Mouse (Mus musculus) left cerebral cortex, postnatal 14 days (tissue): ENCODE measurements around the gene Map4k2. TPM values are rescaled to one million over a fixed set of nuclear protein-coding genes. Genes with fewer than 3 reads are reported as not detected.

Experiments
- DNase-seq, 2 experiments: peaks; one replicate each; pipeline ENCODE4 v3.0.0; 2021 to 2022; ENCODE audit warnings: low spot score in 2 of 2, mixed read lengths in 1 of 2
- intact Hi-C: fragments of 180-260 bp; cut with DNase I; formaldehyde crosslinking; loops from one replicate; pipeline ENCODE4 v1.15.1; 2025
- total RNA-seq, 2 experiments: library from RNA; stranded (reverse); gene quantifications; 2 replicates each; pipeline ENCODE4 v1.2.3; 2021

Gene Map4k2
- total RNA-seq, 2 experiments from 2014 or later = 60.0 to 75.9 TPM

GRCm38 (mm10) chr19:6339890-6340504 is 938 bp upstream of the Map4k2 start:
- intact Hi-C loops = loop anchor here (10.0 kb wide), 1 partner anchor 255 kb away; the partner anchor contains the start of genes Cdca5, Gm28374, Tmem262 and Zfpl1
- no peak for DNase-seq

DNA sequence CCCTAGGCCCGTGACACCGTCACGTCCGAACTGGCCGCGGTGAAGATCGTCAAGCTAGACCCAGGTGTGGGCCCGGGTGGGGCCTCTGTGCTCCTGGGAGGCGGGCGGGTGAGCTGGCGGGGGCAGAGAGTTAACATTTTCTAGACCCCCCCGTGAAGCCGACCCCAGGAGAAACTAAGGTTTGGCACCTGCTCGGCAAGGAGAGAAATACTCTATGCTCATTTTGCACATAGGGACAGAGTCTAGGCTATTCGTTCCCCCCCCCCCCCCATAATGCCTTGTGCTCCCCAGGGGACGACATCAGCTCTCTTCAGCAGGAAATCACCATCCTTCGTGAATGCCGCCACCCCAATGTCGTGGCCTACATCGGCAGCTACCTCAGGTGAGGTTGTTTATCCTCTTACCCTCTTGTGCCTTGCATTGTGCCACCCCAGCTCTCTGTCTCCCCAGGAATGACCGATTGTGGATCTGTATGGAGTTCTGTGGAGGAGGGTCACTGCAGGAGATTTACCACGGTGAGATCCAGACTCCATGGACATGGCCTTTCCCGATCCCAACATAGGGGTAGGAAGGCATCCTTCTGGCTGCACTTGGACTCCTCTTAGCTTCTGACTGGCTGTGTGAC is 630 bp downstream of the Map4k2 start:
- intact Hi-C loops = no loop called here
- DNase-seq = no peak

DNA sequence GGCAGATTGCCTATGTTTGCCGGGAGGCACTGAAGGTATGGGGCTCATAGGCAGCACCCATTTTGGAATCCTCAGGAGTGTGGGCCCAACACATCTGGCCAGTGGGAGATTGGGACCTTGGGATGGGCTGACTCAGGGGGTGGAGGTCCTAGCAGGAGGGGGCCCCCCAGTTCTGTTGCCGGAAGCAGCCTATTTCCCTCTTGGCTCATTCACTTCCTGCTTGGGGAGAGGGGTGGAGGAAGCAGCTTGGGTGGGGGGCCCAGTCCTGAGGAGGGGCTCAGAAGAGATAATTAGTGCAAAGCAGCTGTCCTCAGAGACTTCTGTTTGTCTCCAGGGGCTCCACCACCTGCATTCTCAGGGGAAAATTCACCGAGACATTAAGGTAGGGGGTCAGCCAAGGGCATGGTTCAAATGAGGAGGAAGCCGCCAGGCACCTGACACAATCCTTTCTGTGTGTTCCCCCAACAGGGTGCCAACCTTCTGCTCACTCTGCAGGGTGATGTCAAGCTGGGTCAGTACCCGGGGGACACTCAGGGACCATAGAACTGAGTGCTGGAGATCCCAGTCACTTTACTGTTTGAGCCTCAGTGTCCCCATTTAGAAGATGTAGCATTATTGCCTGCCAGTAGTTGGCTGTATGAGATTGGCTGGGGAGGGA is 1.5 kb downstream of the Map4k2 start:
- intact Hi-C loops = no loop called here
- no peak for DNase-seq

DNA sequence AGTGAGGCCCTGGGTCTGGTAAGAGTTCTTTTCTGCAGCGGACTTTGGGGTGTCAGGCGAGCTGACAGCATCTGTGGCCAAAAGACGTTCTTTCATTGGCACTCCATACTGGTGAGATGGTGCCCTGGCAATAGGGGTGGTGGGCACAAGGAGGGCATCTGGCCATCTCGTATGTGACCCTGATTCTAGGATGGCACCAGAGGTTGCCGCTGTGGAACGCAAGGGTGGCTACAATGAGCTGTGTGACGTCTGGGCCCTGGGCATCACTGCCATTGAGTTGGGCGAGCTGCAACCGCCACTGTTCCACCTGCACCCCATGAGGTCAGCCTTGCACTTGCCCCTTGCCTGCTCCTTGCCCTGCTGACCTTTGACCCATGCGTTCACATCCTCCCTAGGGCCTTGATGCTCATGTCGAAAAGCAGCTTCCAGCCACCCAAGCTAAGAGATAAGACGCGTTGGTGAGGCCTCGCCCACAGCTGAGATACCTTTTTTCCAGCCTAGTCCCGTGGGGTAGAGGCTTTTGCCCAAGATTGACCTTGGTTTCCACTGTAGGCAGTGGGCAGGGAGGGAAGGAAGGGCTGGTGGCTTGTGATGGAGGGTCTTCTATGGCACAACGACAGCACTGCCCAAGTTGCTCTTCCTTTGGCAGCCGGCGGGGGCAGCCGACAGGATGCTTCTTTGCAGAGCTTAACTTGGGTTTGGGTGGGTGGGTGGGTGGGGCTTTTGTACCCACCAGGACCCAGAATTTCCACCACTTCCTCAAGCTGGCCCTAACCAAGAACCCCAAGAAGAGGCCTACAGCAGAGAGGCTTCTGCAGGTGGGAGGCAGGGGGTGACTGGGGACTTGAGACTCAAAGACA is 2.4 kb downstream of the Map4k2 start:
- intact Hi-C loops = no loop called here
- DNase-seq = no peak

GRCm38 (mm10) chr19:6343996-6344395 is 3.1 kb downstream of the Map4k2 start:
- intact Hi-C loops = no loop called here
- no peak for DNase-seq

GRCm38 (mm10) chr19:6346023-6346422 is 5.1 kb downstream of the Map4k2 start:
- intact Hi-C loops = no loop called here
- DNase-seq = no peak

DNA sequence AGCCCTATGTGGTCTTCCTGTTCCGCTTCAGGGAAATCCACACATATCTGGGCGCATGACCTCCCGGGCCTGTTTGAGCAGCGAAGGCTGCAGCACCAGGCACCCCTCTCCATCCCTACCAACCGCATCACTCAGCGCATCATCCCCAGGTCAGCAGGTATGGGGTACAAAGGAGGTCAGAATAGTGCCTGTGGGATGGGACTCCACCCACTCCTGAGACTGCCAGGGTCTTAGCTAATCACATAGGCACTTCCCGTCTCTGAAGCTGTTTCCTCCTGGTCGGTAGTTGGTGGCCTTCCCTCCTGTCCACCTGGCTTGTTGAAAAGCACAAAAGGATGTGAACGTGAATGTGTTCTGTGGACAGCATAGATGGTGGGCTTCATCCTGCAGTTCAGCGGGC is 5.7 kb downstream of the Map4k2 start:
- no peak for DNase-seq
- intact Hi-C loops = no loop called here

DNA sequence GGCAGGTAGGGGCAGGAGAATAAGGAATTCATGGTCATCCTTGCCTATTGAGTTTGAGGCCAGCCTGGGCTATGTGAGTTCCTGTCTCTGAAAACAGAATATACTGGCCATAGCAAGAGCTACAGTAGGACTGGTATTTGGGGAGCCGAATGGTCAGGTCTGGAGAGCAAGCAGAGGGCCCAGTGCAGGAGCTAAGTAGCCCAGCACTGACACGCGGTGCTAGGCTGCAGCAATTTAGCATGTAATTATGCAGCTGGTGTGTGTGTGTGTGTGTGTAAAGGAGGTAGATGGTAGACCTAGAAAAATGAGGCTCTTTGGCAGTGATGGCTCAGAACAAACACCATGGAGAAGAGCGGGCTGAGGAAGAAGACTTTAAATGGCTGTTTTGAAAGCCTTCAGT is 6.7 kb downstream of the Map4k2 start:
- no peak for DNase-seq
- intact Hi-C loops = no loop called here

DNA sequence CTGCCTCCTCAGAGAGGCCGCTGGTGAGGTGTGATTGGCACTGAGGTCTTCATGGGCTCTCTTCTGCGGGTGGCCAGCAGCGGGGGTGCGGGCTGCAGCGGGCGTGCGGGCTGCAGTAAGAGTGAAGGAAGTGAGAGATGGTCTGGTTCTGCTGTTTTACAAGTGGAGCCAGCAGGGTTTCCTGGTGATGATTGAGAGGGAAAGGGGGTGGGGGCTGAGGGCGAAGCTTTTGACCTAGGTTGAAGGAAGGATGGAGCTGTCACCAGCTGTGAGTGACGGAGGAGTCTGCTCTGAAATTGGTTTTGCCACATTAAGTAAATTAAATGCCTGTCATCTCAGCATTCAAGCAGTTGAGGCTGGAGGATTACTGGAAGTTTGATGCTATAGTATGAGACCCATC is 7.8 kb downstream of the Map4k2 start:
- no peak for DNase-seq
- intact Hi-C loops = no loop called here

DNA sequence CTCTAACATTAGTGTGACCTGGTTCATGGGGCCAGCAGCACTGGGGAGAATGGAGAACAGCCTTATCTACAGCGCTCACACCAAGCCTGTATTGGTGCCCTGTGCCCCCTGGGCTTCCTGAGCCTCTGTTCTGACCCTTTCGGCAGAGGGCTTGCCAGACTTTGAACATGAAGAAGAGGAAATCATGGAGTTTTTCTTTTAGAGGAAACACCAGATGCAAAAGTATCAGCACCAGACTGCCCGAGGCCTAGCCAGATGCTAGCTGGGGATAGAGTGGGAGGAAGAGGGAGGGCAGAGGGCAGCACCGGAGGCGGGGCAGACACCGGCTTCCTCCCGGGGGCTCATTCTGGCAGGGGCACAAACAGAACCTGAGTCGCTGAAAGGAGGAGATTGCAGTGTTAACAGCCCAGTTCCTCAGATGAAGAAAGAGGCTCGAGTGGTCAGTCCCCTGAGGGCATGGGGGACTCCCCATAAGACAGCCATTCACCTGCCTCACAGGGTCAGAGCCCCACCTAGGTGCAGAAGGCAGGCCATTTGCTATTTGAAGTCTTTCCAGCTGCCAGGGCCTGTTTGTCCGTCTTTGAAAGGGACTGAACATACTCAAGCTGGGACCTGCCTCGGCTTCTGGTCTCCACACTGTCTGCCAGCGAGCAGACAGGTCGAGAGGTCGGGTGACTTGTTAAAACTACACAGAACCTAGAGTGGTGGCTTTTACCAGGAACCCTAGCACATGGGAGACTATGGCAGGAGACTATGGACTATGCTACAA is 8.5 kb downstream of the Map4k2 start:
- intact Hi-C loops = no loop called here
- DNase-seq = no peak

GRCm38 (mm10) chr19:6351431-6352106 is 10.6 kb downstream of the Map4k2 start:
- no peak for DNase-seq
- intact Hi-C loops = no loop called here

- intact Hi-C loops = no loop called here
- no peak for DNase-seq
Observed at GRCm38 (mm10) chr19:6352107-6352505, 11.2 kb downstream of the Map4k2 start.

DNA sequence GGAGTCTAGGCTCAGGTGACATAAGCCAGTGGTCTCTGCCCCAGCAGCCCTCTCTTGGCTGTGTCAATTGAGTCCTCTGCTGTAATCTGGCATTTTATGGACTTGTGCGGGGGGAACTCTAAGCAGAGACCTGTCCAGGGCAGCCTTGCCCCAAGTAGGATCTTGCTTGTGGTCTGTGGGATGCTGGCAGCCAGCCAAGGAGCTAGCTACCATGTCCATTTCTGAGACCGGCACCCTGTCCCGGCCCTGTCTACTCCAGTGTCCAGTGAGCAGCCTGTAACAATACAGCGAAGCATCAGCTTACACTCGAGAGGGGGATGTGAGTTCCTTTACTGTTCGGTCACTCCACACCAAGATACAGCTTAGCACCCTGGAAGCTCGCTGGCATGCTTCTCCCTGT is 13.1 kb downstream of the Map4k2 start:
- intact Hi-C loops = no loop called here
- no peak for DNase-seq

GRCm38 (mm10) chr19:6361291-6361690 is 20.4 kb downstream of the Map4k2 start:
- no peak for DNase-seq
- intact Hi-C loops = no loop called here

- intact Hi-C loops = no loop called here
- DNase-seq = no peak
Observed at GRCm38 (mm10) chr19:6363091-6363410, 22.1 kb downstream of the Map4k2 start.

DNA sequence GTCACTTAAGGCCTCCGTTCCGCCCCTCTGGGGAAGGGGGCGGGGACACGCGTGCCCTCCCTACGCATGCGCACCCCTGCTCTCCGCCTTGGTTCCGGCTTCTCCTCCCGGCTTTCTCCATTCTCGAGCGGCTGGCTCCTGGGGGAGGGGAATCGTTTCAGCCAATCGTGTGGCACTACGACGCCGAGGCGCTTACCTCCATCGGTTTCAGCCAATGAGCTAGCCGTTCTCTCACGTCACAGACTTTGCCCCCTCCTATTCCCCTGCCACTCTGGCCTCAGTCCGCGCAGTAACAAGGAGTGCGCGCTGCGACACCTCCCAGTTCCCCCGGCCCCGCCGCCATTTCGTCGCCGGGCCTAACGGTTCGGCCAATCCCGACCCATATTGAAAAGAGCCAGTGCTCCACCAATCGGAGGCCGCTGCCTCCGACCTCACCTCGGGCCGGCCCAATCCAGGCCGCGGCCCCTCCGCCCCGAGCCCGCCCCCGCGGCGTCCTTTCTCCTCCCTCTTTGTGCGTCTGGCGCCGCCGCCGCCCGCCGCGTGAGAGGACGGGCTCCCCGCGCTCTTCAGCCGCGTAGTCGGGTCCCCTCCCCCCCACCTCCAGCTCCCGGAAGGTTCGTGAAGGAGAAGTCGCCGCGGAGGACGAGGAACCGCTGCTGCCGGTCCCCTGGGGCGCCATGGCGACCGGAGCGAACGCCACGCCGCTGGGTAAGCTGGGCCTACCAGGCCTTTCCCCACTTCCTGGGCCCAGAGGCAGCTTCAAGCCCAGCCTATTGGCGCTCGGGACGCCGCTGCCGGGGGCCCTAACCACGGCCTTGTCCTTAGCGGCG is 22.7 kb downstream of the Map4k2 start, which contains the start of gene Sf1:
TSS of gene Sf1 (plus strand) at position 280 of the 830 bp plus-strand sequence.
- intact Hi-C loops = no loop called here
- DNase-seq = peak; percentile 99 to 100

- DNase-seq = peak; percentile 90 to 92
- intact Hi-C loops = no loop called here
Observed at GRCm38 (mm10) chr19:6364317-6364725, 23.4 kb downstream of the Map4k2 start.

DNA sequence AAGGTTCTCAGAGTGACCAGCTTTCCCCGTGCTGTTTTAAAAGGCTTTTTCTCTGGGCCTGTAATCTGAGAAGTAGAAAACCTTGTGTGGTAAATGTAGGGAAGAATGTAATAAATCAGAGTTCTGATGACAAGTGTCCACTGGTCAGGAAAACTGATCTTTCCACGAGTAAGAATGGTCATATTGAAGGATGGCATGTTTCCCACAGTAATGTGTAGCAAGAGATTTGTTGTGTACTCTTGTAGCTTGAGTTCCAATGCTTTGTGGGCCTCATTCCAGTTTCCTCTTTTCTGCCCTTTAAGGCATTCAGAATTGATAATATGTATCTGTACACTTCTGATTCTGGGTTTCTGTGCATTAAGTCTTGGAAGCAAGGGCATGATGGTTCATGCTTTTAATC is 23.9 kb downstream of the Map4k2 start:
- DNase-seq = no peak
- intact Hi-C loops = no loop called here
